Mouse (Mus musculus): ENCODE measurements around the gene Kcng1. TPM values are rescaled to one million over a fixed set of nuclear protein-coding genes. Genes with fewer than 3 reads are reported as not detected.

Gene Kcng1
- polyA plus RNA-seq, 1 experiment: 0.71 TPM

DNA sequence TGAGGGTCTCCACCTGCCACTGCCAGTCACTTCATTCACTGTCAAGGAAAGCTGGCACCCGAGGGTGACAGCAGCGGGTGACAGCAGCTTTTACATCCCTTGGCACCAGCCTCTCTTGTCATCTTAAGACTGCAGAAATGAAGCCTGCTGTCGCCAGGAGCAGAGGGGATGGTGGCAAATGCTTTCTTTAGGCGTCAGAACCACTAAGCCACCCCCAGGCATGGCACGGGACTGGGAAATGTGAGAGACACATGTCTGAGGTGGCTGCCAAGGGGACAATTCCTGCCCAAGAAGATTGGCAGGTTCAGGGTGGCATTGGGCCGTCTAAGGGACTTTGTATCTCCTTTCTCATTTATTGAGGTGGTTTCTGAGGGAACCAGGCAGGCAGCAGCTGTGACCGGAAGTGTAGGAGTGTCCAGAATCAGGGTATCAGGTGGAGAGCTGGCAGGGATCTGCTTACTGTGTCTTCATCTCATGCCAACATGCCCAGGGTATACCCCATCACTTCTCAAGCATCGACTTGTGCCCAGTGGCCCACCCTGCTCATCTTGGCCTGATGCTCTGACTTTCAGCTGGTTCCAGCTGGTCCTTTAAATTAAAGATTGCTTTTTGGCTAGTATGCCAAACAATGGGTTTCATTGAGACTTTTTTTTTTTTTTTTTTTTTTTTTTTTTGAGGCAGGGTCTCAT, 33.2 kb downstream of the Kcng1 start:
- DNase-seq: no peak
- TF ChIP-seq CTCF (IDR thresholded peaks at IDR 0.05; ENCODE audit: insufficient read depth, low read length): no peak
- TF ChIP-seq POLR2A (IDR thresholded peaks at IDR 0.05; ENCODE audit: borderline replicate concordance, extremely low read depth, low read depth, low read length): no peak
- Histone ChIP-seq H3K4me3 (replicated peaks; ENCODE audit: extremely low read depth, low read depth, low read length) (no peak overlapping the region), H3K4me1 (ENCODE audit: control insufficient read depth, insufficient read depth, low read length) (no peaks in the 10 kb centered on the region)
- 74% methylated on average over 8 of the region's 8 CpGs for WGBS

DNA sequence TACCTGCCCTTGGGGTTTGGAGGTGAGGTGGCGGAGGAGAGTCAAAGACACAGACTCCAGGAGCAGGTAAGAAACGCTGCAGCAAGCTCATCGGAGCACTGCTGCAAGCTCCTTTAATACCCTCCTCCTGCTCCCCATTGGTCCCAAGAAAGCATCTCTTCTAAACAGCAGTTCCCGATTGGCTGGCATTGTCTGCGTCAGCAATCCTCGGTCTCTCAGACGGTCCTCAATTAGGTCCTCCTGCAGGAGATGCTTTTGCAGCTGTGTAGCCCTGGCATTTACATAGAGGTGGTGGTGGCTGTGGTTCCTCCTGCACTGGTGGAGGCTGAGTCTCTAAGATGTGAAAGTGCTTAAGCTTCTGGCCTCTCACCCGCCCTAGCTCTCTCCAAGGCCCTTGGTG, 36.0 kb downstream of the Kcng1 start:
- TF ChIP-seq CTCF (IDR thresholded peaks at IDR 0.05; ENCODE audit: insufficient read depth, low read length) (no peak), POLR2A (IDR thresholded peaks at IDR 0.05; ENCODE audit: borderline replicate concordance, extremely low read depth, low read depth, low read length) (no peak)
- 34% methylated on average over 8 of the region's 8 CpGs for WGBS
- DNase-seq: no peak
- no peaks in the 10 kb centered on the region for H3K4me1 ChIP-seq (ENCODE audit: control insufficient read depth, insufficient read depth, low read length)
- H3K4me3 ChIP-seq (replicated peaks; ENCODE audit: extremely low read depth, low read depth, low read length): no peak overlapping the region

DNA sequence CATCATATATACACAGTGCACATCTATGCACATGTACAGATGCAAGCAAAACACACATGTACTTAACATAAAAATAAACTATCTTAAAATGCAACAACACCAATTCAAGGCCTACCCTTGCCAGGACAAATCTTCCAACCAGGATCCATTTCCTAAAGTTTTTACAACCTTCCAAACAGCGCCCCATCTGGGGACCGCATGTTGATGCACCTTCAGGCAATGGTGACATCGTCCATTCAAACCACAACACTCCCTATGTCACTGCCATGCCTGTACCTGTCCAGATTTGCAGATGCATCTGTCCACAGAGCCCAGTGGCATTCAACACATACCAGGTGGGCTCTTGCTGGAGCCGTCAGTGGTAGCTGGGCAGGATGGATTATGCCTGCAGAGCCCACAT, 38.3 kb downstream of the Kcng1 start:
- Histone ChIP-seq H3K4me3 (replicated peaks; ENCODE audit: extremely low read depth, low read depth, low read length) (no peak overlapping the region), H3K4me1 (ENCODE audit: control insufficient read depth, insufficient read depth, low read length) (no peaks in the 10 kb centered on the region)
- 78% methylated on average over 4 of the region's 4 CpGs for WGBS
- TF ChIP-seq POLR2A (IDR thresholded peaks at IDR 0.05; ENCODE audit: borderline replicate concordance, extremely low read depth, low read depth, low read length): no peak
- no peak for TF ChIP-seq CTCF (IDR thresholded peaks at IDR 0.05; ENCODE audit: insufficient read depth, low read length)
- DNase-seq: no peak

DNA sequence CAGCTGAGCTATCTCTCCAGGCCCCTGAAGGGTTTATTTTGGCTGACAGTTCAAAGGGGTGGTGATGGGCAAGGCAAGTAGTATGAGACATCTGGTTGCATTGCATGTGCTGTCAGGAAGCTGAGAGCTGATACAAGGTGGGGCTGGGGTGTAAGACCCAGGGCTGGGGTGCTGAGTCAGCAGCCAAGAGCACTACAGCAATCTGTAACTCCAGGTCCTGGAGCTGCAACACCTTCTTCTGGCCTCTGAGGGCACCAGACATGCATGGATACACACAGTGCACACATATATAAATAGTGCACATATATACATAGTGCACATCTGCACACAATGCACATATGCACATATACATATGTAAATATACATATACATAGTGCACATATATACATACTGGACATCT, 38.7 kb downstream of the Kcng1 start:
- TF ChIP-seq CTCF (IDR thresholded peaks at IDR 0.05; ENCODE audit: insufficient read depth, low read length) (no peak), POLR2A (IDR thresholded peaks at IDR 0.05; ENCODE audit: borderline replicate concordance, extremely low read depth, low read depth, low read length) (no peak)
- H3K4me3 ChIP-seq (replicated peaks; ENCODE audit: extremely low read depth, low read depth, low read length): no peak overlapping the region
- H3K4me1 ChIP-seq (ENCODE audit: control insufficient read depth, insufficient read depth, low read length): no peaks in the 10 kb centered on the region
- DNase-seq: no peak

DNA sequence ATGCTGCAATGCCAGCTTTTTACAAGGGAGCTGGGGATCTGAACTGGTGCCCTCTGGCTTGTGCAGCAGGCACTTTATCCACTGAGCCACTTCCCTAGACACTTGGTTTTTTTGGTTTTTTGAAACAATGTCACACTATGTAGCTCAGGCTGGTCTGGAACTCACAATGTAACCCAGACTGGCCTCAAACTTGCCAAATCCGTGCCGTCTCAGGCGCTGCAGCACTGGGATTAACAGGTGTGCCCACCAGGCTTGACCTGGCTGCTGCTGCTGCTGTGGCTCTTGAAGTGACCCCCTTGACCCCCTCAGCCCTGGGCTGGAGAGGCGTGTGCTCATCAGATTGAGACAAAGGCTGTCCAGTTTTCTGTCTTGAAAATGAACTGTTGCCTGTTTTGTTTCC, 43.2 kb downstream of the Kcng1 start:
- H3K4me1 ChIP-seq (ENCODE audit: control insufficient read depth, insufficient read depth, low read length): no peaks in the 10 kb centered on the region
- TF ChIP-seq CTCF (IDR thresholded peaks at IDR 0.05; ENCODE audit: insufficient read depth, low read length) (no peak), POLR2A (IDR thresholded peaks at IDR 0.05; ENCODE audit: borderline replicate concordance, extremely low read depth, low read depth, low read length) (no peak)
- WGBS: 87% methylated on average over 4 of the region's 4 CpGs
- no peak overlapping the region for H3K4me3 ChIP-seq (replicated peaks; ENCODE audit: extremely low read depth, low read depth, low read length)
- DNase-seq: no peak

DNA sequence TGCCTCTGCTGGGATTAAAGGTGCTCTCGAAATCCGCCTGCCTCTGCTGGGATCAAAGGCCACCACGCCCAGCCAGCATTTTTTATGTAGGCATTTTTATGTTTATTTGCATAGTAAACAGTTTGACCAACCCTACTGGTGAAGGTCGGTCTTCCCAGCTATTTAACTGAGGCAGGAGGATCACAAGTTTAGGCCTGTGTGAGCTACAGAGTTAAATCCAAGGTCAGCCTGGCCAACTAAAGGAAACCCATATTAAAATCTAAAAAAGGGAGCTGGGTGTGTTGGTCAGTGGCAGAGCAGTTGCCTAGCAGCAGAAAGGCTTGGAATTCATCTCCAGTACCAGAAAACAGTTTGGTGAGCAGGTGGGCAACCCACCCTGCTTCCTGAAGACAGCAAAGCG, 48.2 kb downstream of the Kcng1 start:
- H3K4me1 ChIP-seq (ENCODE audit: control insufficient read depth, insufficient read depth, low read length): peaks cover 6% of the 10 kb centered on the region
- no peak overlapping the region for H3K4me3 ChIP-seq (replicated peaks; ENCODE audit: extremely low read depth, low read depth, low read length)
- DNase-seq: no peak
- no peak for TF ChIP-seq POLR2A (IDR thresholded peaks at IDR 0.05; ENCODE audit: borderline replicate concordance, extremely low read depth, low read depth, low read length)
- TF ChIP-seq CTCF (IDR thresholded peaks at IDR 0.05; ENCODE audit: insufficient read depth, low read length): no peak
- 86% methylated on average over 5 of the region's 5 CpGs for WGBS

DNA sequence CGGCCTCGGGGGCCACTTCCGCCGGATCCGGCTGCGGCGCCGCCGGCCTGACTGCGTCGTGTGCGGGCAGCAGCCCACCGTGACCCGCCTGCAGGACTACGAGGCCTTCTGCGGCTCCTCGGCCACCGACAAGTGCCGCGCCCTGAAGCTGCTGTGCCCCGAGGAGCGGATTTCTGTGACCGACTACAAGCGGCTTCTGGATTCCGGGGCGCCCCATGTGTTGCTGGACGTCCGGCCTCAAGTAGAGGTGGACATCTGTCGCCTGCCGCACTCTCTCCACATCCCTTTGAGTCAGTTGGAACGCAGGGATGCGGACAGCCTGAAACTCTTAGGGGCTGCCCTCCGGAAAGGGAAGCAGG, 50.1 kb downstream of the Kcng1 start:
- WGBS: 47% methylated on average over 33 of the region's 33 CpGs
- TF ChIP-seq POLR2A (IDR thresholded peaks at IDR 0.05; ENCODE audit: borderline replicate concordance, extremely low read depth, low read depth, low read length): no peak
- no peak for TF ChIP-seq CTCF (IDR thresholded peaks at IDR 0.05; ENCODE audit: insufficient read depth, low read length)
- no peak for DNase-seq
- Histone ChIP-seq H3K4me1 (ENCODE audit: control insufficient read depth, insufficient read depth, low read length) (peaks cover 6% of the 10 kb centered on the region), H3K4me3 (replicated peaks; ENCODE audit: extremely low read depth, low read depth, low read length) (peak overlapping the region; percentile 87)

DNA sequence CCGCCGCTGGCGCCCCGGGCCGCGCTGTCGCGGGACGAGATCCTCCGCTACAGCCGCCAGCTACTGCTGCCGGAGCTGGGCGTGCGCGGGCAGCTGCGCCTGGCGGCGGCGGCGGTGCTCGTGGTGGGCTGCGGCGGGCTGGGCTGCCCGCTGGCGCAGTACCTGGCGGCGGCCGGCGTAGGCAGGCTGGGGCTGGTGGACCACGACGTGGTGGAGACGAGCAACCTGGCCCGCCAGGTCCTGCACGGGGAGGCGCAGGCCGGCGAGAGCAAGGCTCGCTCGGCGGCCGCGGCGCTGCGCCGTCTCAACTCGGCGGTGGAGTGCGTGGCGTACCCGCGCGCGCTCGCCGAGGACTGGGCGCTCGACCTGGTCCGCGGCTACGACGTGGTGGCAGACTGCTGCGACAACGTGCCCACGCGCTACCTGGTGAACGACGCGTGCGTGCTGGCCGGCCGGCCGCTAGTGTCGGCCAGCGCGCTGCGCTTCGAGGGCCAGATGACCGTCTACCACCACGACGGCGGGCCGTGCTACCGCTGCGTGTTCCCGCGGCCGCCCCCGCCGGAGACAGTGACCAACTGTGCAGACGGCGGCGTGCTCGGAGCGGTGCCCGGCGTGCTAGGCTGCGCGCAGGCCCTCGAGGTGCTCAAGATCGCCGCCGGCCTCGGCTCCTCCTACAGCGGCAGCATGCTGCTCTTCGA, 50.6 kb downstream of the Kcng1 start:
- no peak for DNase-seq
- 2% methylated on average over 105 of the region's 105 CpGs for WGBS
- TF ChIP-seq CTCF (IDR thresholded peaks at IDR 0.05; ENCODE audit: insufficient read depth, low read length) (no peak), POLR2A (IDR thresholded peaks at IDR 0.05; ENCODE audit: borderline replicate concordance, extremely low read depth, low read depth, low read length) (no peak)
- Histone ChIP-seq H3K4me3 (replicated peaks; ENCODE audit: extremely low read depth, low read depth, low read length) (peak overlapping the region; percentile 87), H3K4me1 (ENCODE audit: control insufficient read depth, insufficient read depth, low read length) (peaks cover 6% of the 10 kb centered on the region)

DNA sequence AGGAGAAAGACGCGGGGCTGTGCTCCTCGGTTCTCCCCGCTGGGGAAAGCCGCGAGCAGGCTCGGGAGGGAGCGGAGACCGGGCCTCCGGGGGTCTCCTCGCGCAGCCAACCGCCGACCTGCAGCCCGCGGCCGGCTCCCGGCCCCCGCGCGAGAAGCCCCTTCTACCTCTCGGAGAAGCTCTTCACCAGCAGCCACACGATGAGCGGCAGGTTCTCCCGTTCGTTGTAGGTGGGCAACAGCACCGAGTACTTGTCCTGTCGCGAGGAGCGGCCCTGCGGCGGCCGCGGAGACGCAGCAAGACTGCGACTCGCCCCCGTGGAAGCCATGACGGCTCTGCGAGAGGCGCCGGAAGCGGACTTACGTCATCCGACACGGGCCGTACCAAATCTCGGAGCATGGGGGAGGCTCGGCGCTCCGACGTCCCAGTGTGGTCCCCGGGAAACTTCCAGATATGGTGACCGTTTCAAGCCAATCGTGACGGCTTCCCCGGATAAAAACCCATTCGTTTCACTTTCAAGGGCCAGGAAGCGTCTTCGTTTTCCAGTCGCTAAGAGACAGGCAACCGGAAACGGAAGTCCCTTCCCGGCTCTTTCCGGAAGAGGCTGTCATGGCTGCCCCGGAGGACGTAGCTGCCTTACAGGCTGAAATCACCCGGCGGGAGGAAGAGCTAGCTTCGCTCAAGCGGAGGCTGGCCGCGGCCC, 51.4 kb downstream of the Kcng1 start, which contains the start of the genes Gm20716, Dpm1 and Mocs3:
Gm20716 (minus strand) TSS at position 339 of the 703 bp plus-strand sequence.
Dpm1 (minus strand) TSS at position 566 of the 703 bp plus-strand sequence.
Mocs3 (plus strand) TSS at position 597 of the 703 bp plus-strand sequence.
- Histone ChIP-seq H3K4me1 (ENCODE audit: control insufficient read depth, insufficient read depth, low read length) (peaks cover 6% of the 10 kb centered on the region), H3K4me3 (replicated peaks; ENCODE audit: extremely low read depth, low read depth, low read length) (peak within 1 kb of the TSS; percentile 87)
- peak; percentile 93 for DNase-seq
- under 1% methylated on average over 73 of the region's 73 CpGs for WGBS
- TF ChIP-seq POLR2A (IDR thresholded peaks at IDR 0.05; ENCODE audit: borderline replicate concordance, extremely low read depth, low read depth, low read length) (peak; percentile 92), CTCF (IDR thresholded peaks at IDR 0.05; ENCODE audit: insufficient read depth, low read length) (no peak)

All from lung, adult 2 months (tissue).